Mouse (Mus musculus) kidney, postnatal 4 days (tissue): ENCODE data around the gene 1810037I17Rik.
"Not testable (repeated sequence)": the region's sequence is repeated elsewhere in the genome, so short reads cannot be mapped to it uniquely, and the experiment has no call there.

Experiments used
- DNase-seq, 2 experiments: peaks; one replicate each; pipeline ENCODE4 v3.0.0; 2021; ENCODE audit warnings: mixed read lengths in 2 of 2

Gene 1810037I17Rik

GRCm38 (mm10) chr3:122937176-122937575 lies 13.2 kb downstream of the 1810037I17Rik start:
- not testable (repeated sequence) for DNase-seq

- DNase-seq = peak; percentile 43 to 51
Measured at GRCm38 (mm10) chr3:122939215-122939614, 15.2 kb downstream of the 1810037I17Rik start.

GRCm38 (mm10) chr3:122943387-122943890 lies 19.4 kb downstream of the 1810037I17Rik start:
- no peak for DNase-seq

- no peak for DNase-seq
Measured at GRCm38 (mm10) chr3:122950129-122950528, 26.1 kb downstream of the 1810037I17Rik start.

GRCm38 (mm10) chr3:122964301-122964700 lies 40.3 kb downstream of the 1810037I17Rik start:
- DNase-seq = no peak

- no peak for DNase-seq
Measured at GRCm38 (mm10) chr3:122968391-122968790, 44.4 kb downstream of the 1810037I17Rik start.

- no peak for DNase-seq
Measured at GRCm38 (mm10) chr3:122972126-122972822, 48.3 kb downstream of the 1810037I17Rik start.

- DNase-seq = no peak
Measured at GRCm38 (mm10) chr3:122974833-122975232, 50.8 kb downstream of the 1810037I17Rik start.

GRCm38 (mm10) chr3:122975363-122975762 lies 51.4 kb downstream of the 1810037I17Rik start:
- DNase-seq = no peak
